In genomic region chr17:87377536-87377935, GRCm38 (mm10) we compare ENCODE assay signal across 8 mouse cellular contexts. TPM values are rescaled to one million over a fixed set of nuclear protein-coding genes. Genes with fewer than 3 reads are reported as not detected.
DNase-seq lines count a peak whose midpoint lies in the region; ATAC-seq and TF ChIP-seq lines count a peak whose summit lies in the region.

No protein-coding gene starts in this region.

- no peaks in the 10 kb centered on the region for H3K27me3 ChIP-seq in hindbrain, embryonic 13.5 days
- H3K27me3 ChIP-seq in hindbrain, embryonic 11.5 days (ENCODE audit: control insufficient read depth, insufficient read depth, low read length): no peaks in the 10 kb centered on the region
- no peaks in the 10 kb centered on the region for H3K27me3 ChIP-seq in embryonic facial prominence, embryonic 10.5 days (replicated peaks; ENCODE audit: low read depth, poor library complexity, severe bottlenecking)
- no peaks in the 10 kb centered on the region for H3K27me3 ChIP-seq in lung, embryonic 14.5 days (ENCODE audit: insufficient read depth, low read length)

- no peak for DNase-seq in hindbrain, embryonic 11.5 days (ENCODE audit: low spot score)
- DNase-seq in embryonic facial prominence, embryonic 10.5 days (ENCODE audit: low spot score): peak; percentile 53
- peak; percentile 41 to 70 for DNase-seq in kidney, adult 8-10 months
- DNase-seq in lung, embryonic 14.5 days: peak; percentile 48
- DNase-seq in yolk sac, embryonic 10.5 days (ENCODE audit: low spot score): no peak
- DNase-seq in cerebellum, postnatal 10 days: no peak

- 0 out of 2 replicates have a peak, but pooled peaks have one; percentile 9 for ATAC-seq in hindbrain, embryonic 13.5 days (ENCODE audit: low FRiP score)
- ATAC-seq in hindbrain, embryonic 11.5 days (ENCODE audit: low FRiP score): no peak
- ATAC-seq in lung, embryonic 14.5 days (ENCODE audit: insufficient read depth): no peak
- ATAC-seq in CD4-positive, CD25-positive, alpha-beta regulatory T cell, adult 4 months: no peak

- H3K9ac ChIP-seq in hindbrain, embryonic 13.5 days: no peak overlapping the region
- H3K9ac ChIP-seq in hindbrain, embryonic 11.5 days (ENCODE audit: low read depth, low read length): no peak overlapping the region
- no peak overlapping the region for H3K9ac ChIP-seq in lung, embryonic 14.5 days

- H3K4me3 ChIP-seq in hindbrain, embryonic 13.5 days: no peak overlapping the region
- no peak overlapping the region for H3K4me3 ChIP-seq in hindbrain, embryonic 11.5 days (ENCODE audit: low read depth, low read length)
- H3K4me3 ChIP-seq in embryonic facial prominence, embryonic 10.5 days: no peak overlapping the region
- H3K4me3 ChIP-seq in lung, embryonic 14.5 days (ENCODE audit: low read depth, low read length): no peak overlapping the region

- peak overlapping the region; percentile 82; the same call in 1 of the 2 replicates for H3K27ac ChIP-seq in hindbrain, embryonic 13.5 days
- H3K27ac ChIP-seq in hindbrain, embryonic 11.5 days (ENCODE audit: low read depth, low read length): no peak overlapping the region
- H3K27ac ChIP-seq in embryonic facial prominence, embryonic 10.5 days (replicated peaks): peak overlapping the region; percentile 87
- no peak overlapping the region; the same call in 1 of the 2 replicates for H3K27ac ChIP-seq in lung, embryonic 14.5 days (ENCODE audit: low read depth)

- peaks cover 61% of the 10 kb centered on the region for H3K4me1 ChIP-seq in hindbrain, embryonic 13.5 days (replicated peaks)
- peaks cover 15% of the 10 kb centered on the region for H3K4me1 ChIP-seq in hindbrain, embryonic 11.5 days (replicated peaks; ENCODE audit: control insufficient read depth, insufficient read depth, low read length)
- peaks cover 71% of the 10 kb centered on the region for H3K4me1 ChIP-seq in embryonic facial prominence, embryonic 10.5 days
- peaks cover 21% of the 10 kb centered on the region for H3K4me1 ChIP-seq in lung, embryonic 14.5 days (ENCODE audit: insufficient read depth)

- no peak overlapping the region for H3K4me2 ChIP-seq in hindbrain, embryonic 13.5 days
- H3K4me2 ChIP-seq in hindbrain, embryonic 11.5 days (replicated peaks; ENCODE audit: low read depth, low read length): no peak overlapping the region
- no peak overlapping the region for H3K4me2 ChIP-seq in lung, embryonic 14.5 days

- no peak for TF ChIP-seq CTCF in lung, embryonic 14.5 days (IDR thresholded peaks at IDR 0.05; ENCODE audit: low read depth)

- WGBS in hindbrain, embryonic 13.5 days: 64% methylated on average over 6 of the region's 6 CpGs
- 51% methylated on average over 6 of the region's 6 CpGs for WGBS in hindbrain, embryonic 11.5 days
- 47% methylated on average over 6 of the region's 6 CpGs for WGBS in embryonic facial prominence, embryonic 10.5 days
- 46% methylated on average over 6 of the region's 6 CpGs for WGBS in lung, embryonic 14.5 days

- no peaks in the 10 kb centered on the region for H3K36me3 ChIP-seq in hindbrain, embryonic 13.5 days
- H3K36me3 ChIP-seq in hindbrain, embryonic 11.5 days (ENCODE audit: control insufficient read depth, insufficient read depth, low read length): no peaks in the 10 kb centered on the region
- H3K36me3 ChIP-seq in embryonic facial prominence, embryonic 10.5 days (replicated peaks): no peaks in the 10 kb centered on the region
- H3K36me3 ChIP-seq in lung, embryonic 14.5 days (ENCODE audit: insufficient read depth): no peaks in the 10 kb centered on the region

- no peaks in the 10 kb centered on the region for H3K9me3 ChIP-seq in hindbrain, embryonic 13.5 days
- no peaks in the 10 kb centered on the region for H3K9me3 ChIP-seq in hindbrain, embryonic 11.5 days (ENCODE audit: control insufficient read depth, low read length)
- H3K9me3 ChIP-seq in embryonic facial prominence, embryonic 10.5 days: no peaks in the 10 kb centered on the region
- H3K9me3 ChIP-seq in lung, embryonic 14.5 days (ENCODE audit: low read depth, low read length): no peaks in the 10 kb centered on the region

RNA-seq across cellular contexts. Expression of gene Stpg4, which starts 50.0 kb away (rescaled TPM):
- polyA plus RNA-seq in hindbrain, embryonic 13.5 days (2015; fragmentation: Nextera tagmentation; extraction: Ambion mirVana): not detected in 2 replicates
- polyA plus RNA-seq in hindbrain, embryonic 11.5 days (2014; fragmentation: Nextera tagmentation; extraction: Ambion mirVana): not detected in 2 replicates
- not detected in 2 replicates for polyA plus RNA-seq in embryonic facial prominence, embryonic 10.5 days (2016; fragmentation: Nextera tagmentation; extraction: Ambion mirVana)
- polyA plus RNA-seq in lung, embryonic 14.5 days (2014; fragmentation: Nextera tagmentation; extraction: Ambion mirVana): not detected in 2 replicates
- polyA plus RNA-seq in CD4-positive, CD25-positive, alpha-beta regulatory T cell, adult 4 months (2017; shearing (Covaris generic)): not detected

Comparison
In these comparisons a context has a peak if more than half of its experiments do, and no peak if none do; other contexts are left out.
1. H3K27ac ChIP-seq: peak in hindbrain, embryonic 13.5 days (single experiment) and embryonic facial prominence, embryonic 10.5 days (single experiment); none in hindbrain, embryonic 11.5 days (single experiment) and lung, embryonic 14.5 days (single experiment).
2. DNase-seq: peak in embryonic facial prominence, embryonic 10.5 days (single experiment), kidney, adult 8-10 months (2 of 2) and lung, embryonic 14.5 days (single experiment); none in hindbrain, embryonic 11.5 days (single experiment), yolk sac, embryonic 10.5 days (single experiment) and cerebellum, postnatal 10 days (0 of 2).